Mouse (Mus musculus) hindbrain, embryonic 11.5 days (tissue): ENCODE data around the gene Lpcat1. TPM values are rescaled to one million over a fixed set of nuclear protein-coding genes. Genes with fewer than 3 reads are reported as not detected.

Source experiments
- ATAC-seq: fragments of 200-750 bp; cut with Nextera tagmentation; 2 replicates; pipeline ENCODE4 v1.8.0; 2017; ENCODE audit warnings: mild to moderate bottlenecking, moderate TSS enrichment, moderate library complexity; ENCODE audit not compliant: low FRiP score
- DNase-seq: peaks from one replicate; pipeline ENCODE4 v3.0.0-alpha.2; 2015; ENCODE audit warnings: low spot score
- H3K27ac ChIP-seq: fragments of 300-500 bp; sonication (generic); 2 replicates; pipeline ENCODE4 v1.5.1; 2014; ENCODE audit warnings: mild to moderate bottlenecking, low read depth, low read length
- H3K27me3 ChIP-seq: fragments of 300-500 bp; sonication (generic); 2 replicates; pipeline ENCODE4 v1.6.1; 2014; ENCODE audit warnings: mild to moderate bottlenecking, low read length, moderate library complexity, mixed read lengths; ENCODE audit not compliant: control insufficient read depth, insufficient read depth
- H3K36me3 ChIP-seq: fragments of 300-500 bp; sonication (generic); 2 replicates; pipeline ENCODE4 v1.6.1; 2014; ENCODE audit warnings: mild to moderate bottlenecking, low read length, moderate library complexity, mixed read lengths; ENCODE audit not compliant: control insufficient read depth, insufficient read depth
- H3K4me1 ChIP-seq: fragments of 300-500 bp; sonication (generic); replicated peaks from 2 replicates; pipeline ENCODE4 v1.6.1; 2014; ENCODE audit warnings: low read length, mixed read lengths; ENCODE audit not compliant: control insufficient read depth, insufficient read depth
- H3K4me2 ChIP-seq: fragments of 300-500 bp; sonication (generic); replicated peaks from 2 replicates; pipeline ENCODE4 v1.6.1; 2014; ENCODE audit warnings: mild to moderate bottlenecking, low read depth, low read length
- H3K4me3 ChIP-seq: fragments of 300-500 bp; sonication (generic); 2 replicates; pipeline ENCODE4 v1.5.1; 2014; ENCODE audit warnings: low read depth, low read length
- H3K9ac ChIP-seq: fragments of 300-500 bp; sonication (generic); 2 replicates; pipeline ENCODE4 v1.6.1; 2014; ENCODE audit warnings: low read depth, low read length
- H3K9me3 ChIP-seq: fragments of 300-500 bp; sonication (generic); 2 replicates; pipeline ENCODE4 v1.6.1; 2016; ENCODE audit warnings: low read length; ENCODE audit not compliant: control insufficient read depth
- WGBS: fragments of 180-500 bp; shearing (Covaris S2); extraction: QIAGEN DNeasy Blood & Tissue Kit; methylation state at CpG from one replicate; pipeline ENCODE4 v1.1.7; 2014; 5-methylcytosine and 5-hydroxymethylcytosine counted together
- polyA plus RNA-seq: library from polyadenylated mRNA; unstranded; fragments of >200 nt; fragmentation: Nextera tagmentation; extraction: Ambion mirVana; gene quantifications from 2 replicates; pipeline ENCODE4 v1.2.1, GENCODE M21; 2014

Lpcat1 gene
- polyA plus RNA-seq, 1 experiment from 2014 or later = 51.2 TPM

DNA sequence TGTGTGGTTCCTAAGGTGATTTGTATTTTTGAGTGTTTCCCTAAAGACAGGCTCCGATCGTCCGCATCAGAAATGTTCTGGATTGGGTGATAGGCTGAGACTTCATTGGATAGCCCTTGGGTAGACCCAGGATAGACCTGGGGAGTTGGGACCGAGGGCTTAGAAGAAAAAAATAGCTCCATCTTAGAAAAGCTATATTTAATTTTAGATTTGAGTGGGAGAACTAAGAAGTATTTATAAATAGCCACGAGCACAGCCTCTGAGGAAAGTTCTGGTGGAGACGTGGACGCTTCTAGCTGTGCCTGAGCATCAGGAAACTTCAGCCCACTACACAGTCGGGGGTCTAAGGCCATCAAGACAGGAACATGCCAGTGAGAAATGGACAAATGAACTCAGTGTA lies 9.8 kb downstream of the Lpcat1 start:
- Histone ChIP-seq H3K4me2 (no peak overlapping the region), H3K36me3 (no peaks in the 10 kb centered on the region), H3K4me3 (no peak overlapping the region), H3K4me1 (no peaks in the 10 kb centered on the region), H3K9ac (no peak overlapping the region), H3K27ac (no peak overlapping the region), H3K27me3 (no peaks in the 10 kb centered on the region), H3K9me3 (no peaks in the 10 kb centered on the region)
- WGBS = 88% methylated on average over 8 of the region's 8 CpGs
- ATAC-seq (no peak), DNase-seq (no peak)

DNA sequence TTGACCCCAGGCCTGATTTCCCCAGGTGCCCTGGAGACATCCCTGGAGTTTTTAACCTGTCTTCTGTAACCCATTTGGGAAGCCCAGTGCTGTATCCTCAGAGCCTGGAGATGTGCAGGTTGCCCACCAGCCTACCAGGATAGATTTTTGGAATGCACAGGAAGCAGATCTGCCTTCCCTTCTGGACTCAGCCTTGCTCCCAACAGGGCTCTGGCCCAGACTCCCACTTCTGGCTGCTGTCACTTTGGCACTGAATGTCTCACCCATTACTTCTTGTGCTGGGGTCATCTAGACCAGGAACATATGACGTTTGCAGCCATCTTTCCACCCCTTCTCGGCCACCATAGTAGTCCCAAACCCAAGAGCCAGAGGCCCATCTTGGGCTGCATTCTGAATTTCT lies 10.8 kb downstream of the Lpcat1 start:
- WGBS = 88% methylated on average over 2 of the region's 2 CpGs
- DNase-seq = no peak

DNA sequence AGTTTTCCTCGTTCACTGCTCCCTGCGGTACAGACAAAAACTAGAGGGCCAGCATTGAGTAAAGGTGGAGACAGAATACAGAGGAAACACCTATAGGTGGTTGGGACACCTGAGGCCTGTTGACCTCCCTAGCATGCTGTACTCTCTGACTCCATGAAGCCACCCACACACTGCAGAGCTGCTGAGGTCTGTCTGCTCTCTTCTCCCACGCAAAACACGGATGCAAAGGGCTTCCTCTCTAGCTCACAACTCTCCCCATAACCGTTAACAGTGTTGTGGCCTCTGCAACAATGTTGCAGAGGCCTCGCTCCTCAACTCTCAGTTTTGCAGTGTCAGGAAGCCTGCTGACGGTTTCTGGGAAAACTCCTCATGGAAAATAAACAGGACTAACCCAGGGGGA lies 15.5 kb downstream of the Lpcat1 start:
- no peak for DNase-seq
- no peak overlapping the region for H3K27ac ChIP-seq
- H3K4me3 ChIP-seq = no peak overlapping the region
- H3K36me3 ChIP-seq = 0 out of 2 replicates have a peak, but pooled peaks cover 2% of the 10 kb centered on the region
- WGBS = 88% methylated on average over 7 of the region's 7 CpGs
- no peak for ATAC-seq
- no peaks in the 10 kb centered on the region for H3K4me1 ChIP-seq
- no peak overlapping the region for H3K9ac ChIP-seq
- H3K9me3 ChIP-seq = no peaks in the 10 kb centered on the region
- H3K4me2 ChIP-seq = no peak overlapping the region
- no peaks in the 10 kb centered on the region for H3K27me3 ChIP-seq

More for the DNA sequence above, 10.8 kb downstream of the Lpcat1 start:
- ATAC-seq = no peak
- Histone ChIP-seq H3K4me2 (no peak overlapping the region), H3K9me3 (no peaks in the 10 kb centered on the region), H3K27ac (no peak overlapping the region), H3K4me1 (no peaks in the 10 kb centered on the region), H3K36me3 (no peaks in the 10 kb centered on the region), H3K4me3 (no peak overlapping the region), H3K27me3 (no peaks in the 10 kb centered on the region), H3K9ac (no peak overlapping the region)

DNA sequence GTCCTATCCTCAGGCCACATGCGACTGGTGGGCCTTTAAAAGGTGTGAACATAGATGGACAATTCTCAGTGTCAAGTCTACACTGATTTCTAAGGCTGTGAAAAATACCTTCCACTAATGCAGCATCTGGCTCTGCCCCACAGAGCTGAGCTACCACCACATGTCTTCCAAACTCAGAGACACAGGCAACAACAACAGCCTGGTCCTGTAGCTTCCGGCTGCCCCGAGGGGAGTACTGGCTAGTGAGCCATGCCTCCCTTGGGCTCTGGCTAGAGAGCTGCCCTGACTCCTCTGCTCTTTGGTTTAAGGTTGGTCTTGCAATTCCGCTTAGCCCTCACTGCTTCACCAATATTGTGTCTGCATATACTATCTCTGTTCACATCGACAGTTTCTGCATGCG lies 16.3 kb downstream of the Lpcat1 start:
- ATAC-seq (no peak), DNase-seq (no peak)
- Histone ChIP-seq H3K36me3 (0 out of 2 replicates have a peak, but pooled peaks cover 2% of the 10 kb centered on the region), H3K4me3 (no peak overlapping the region), H3K4me1 (no peaks in the 10 kb centered on the region), H3K9me3 (no peaks in the 10 kb centered on the region), H3K4me2 (no peak overlapping the region), H3K27me3 (no peaks in the 10 kb centered on the region), H3K27ac (no peak overlapping the region), H3K9ac (no peak overlapping the region)
- WGBS = 96% methylated on average over 6 of the region's 6 CpGs

DNA sequence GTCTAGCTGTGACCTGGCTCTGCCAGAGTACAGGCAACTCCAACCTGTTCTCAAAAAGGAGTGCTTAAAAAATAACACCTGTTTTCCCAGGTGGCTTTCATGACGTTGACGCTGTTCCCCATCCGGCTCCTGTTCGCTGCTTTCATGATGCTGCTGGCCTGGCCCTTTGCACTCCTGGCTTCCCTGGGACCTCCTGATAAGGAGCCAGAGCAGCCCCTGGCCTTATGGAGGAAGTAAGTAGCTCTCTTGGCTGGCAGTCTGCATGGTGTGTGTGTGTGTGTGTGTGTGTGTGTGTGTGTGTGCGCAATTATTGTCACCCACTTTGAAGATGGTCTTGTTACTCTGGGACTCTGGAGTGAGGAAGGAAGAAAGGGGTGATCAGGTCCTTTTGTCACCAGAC lies 17.2 kb downstream of the Lpcat1 start:
- WGBS = 89% methylated on average over 5 of the region's 5 CpGs
- Histone ChIP-seq H3K4me1 (no peaks in the 10 kb centered on the region), H3K9me3 (no peaks in the 10 kb centered on the region), H3K4me3 (no peak overlapping the region), H3K36me3 (0 out of 2 replicates have a peak, but pooled peaks cover 2% of the 10 kb centered on the region), H3K9ac (no peak overlapping the region), H3K4me2 (no peak overlapping the region), H3K27me3 (no peaks in the 10 kb centered on the region), H3K27ac (no peak overlapping the region)
- ATAC-seq = no peak
- DNase-seq = no peak

DNA sequence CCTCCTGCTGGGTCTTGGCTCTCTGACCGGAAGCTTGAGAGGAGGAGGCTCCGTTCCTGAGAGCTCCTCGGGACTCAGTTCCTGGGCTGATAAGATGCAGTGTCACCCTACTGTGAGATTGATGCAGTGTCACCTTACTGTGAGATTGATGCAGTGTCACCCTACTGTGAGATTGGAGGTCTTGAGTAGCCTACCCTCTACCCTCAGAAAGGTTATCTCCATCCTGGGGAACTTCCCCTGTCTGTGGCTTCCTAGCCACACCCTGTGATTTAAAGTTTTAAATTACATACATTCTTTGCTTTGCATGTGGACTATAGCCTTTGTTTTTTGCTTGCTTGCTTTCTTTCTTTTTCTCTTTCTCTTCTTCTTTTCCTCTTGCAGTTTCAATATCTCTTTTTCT lies 21.1 kb downstream of the Lpcat1 start:
- no peak overlapping the region for H3K9ac ChIP-seq
- no peaks in the 10 kb centered on the region for H3K27me3 ChIP-seq
- no peaks in the 10 kb centered on the region for H3K4me1 ChIP-seq
- ATAC-seq (no peak), DNase-seq (no peak)
- H3K36me3 ChIP-seq = 0 out of 2 replicates have a peak, but pooled peaks cover 2% of the 10 kb centered on the region
- WGBS = 38% methylated on average over 3 of the region's 3 CpGs
- H3K27ac ChIP-seq = no peak overlapping the region
- H3K4me3 ChIP-seq = no peak overlapping the region
- H3K4me2 ChIP-seq = no peak overlapping the region
- H3K9me3 ChIP-seq = no peaks in the 10 kb centered on the region

DNA sequence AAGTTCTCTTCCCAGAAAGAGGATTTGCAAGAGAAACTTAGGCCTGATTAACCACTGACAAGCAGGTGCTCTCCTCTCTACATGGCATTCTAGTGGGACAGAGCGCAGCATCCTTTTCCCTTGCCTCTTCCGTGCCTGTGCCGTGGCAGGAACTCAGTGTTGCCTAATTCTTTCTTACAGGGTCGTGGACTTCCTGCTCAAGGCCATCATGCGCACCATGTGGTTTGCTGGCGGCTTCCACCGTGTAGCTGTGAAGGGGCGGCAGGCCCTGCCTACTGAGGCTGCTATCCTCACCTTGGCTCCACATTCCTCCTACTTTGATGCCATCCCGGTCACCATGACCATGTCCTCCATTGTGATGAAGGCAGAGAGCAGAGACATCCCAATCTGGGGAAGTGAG lies 21.7 kb downstream of the Lpcat1 start:
- no peak overlapping the region for H3K9ac ChIP-seq
- H3K4me3 ChIP-seq = no peak overlapping the region
- H3K4me1 ChIP-seq = no peaks in the 10 kb centered on the region
- H3K36me3 ChIP-seq = 0 out of 2 replicates have a peak, but pooled peaks cover 2% of the 10 kb centered on the region
- H3K9me3 ChIP-seq = no peaks in the 10 kb centered on the region
- no peaks in the 10 kb centered on the region for H3K27me3 ChIP-seq
- DNase-seq (no peak), ATAC-seq (no peak)
- no peak overlapping the region for H3K4me2 ChIP-seq
- no peak overlapping the region for H3K27ac ChIP-seq
- WGBS = 92% methylated on average over 9 of the region's 9 CpGs

DNA sequence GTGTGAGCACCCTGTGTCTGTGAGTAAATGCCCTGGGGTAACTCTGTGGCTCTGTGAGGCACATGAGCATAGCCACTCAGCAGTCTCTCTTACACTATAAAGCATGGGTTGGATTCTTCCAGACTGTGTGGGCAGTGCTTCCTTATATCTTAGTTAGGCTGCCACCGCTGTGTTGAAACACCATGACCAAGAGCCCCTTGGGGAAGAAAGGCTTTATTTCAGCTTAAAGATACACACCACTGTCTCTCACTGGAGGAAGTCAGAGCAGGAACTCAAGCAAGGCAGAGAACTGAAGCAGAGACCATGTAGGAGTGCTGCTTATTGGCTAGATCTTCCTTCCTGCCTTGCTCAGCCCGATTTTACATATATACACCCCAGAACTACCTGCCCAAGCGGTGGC lies 23.0 kb downstream of the Lpcat1 start:
- H3K9ac ChIP-seq = no peak overlapping the region
- H3K4me2 ChIP-seq = no peak overlapping the region
- H3K4me3 ChIP-seq = no peak overlapping the region
- DNase-seq = no peak
- no peaks in the 10 kb centered on the region for H3K4me1 ChIP-seq
- H3K27me3 ChIP-seq = no peaks in the 10 kb centered on the region
- WGBS = 98% methylated on average over 3 of the region's 3 CpGs
- H3K27ac ChIP-seq = no peak overlapping the region
- no peaks in the 10 kb centered on the region for H3K9me3 ChIP-seq
- 0 out of 2 replicates have a peak, but pooled peaks cover 2% of the 10 kb centered on the region for H3K36me3 ChIP-seq
- no peak for ATAC-seq

DNA sequence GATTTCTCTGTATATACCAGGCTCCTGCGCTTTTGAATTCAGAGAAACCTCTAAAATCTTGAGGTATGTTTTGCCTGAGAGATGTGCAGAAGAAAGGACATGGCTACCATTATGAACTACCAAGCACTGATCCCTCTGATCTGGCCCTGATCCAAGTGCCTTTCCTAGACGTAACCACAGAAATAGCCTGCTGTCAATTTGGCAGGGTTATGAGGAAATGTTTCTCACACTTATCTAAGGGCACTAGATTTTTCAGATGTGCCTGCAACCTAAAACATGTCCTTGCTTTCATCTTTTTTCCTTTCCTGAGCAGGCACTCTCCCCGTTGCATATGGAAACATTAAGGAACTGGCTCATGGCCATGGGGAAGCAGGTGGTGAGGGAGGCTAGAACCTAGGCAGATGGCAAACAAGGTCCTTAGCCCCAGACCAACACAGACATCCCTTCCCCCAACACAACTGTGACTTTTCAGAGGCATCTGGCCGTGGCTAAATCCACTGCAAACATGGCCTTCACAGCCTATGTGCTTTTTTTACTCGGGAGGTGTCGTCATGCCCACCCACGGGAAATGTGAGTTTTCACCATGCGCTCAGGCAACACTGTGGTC lies 23.7 kb downstream of the Lpcat1 start:
- Histone ChIP-seq H3K27me3 (no peaks in the 10 kb centered on the region), H3K36me3 (no peaks in the 10 kb centered on the region), H3K9ac (no peak overlapping the region), H3K27ac (no peak overlapping the region), H3K4me2 (no peak overlapping the region), H3K4me1 (no peaks in the 10 kb centered on the region), H3K9me3 (no peaks in the 10 kb centered on the region), H3K4me3 (no peak overlapping the region)
- ATAC-seq (no peak), DNase-seq (no peak)
- WGBS = 94% methylated on average over 8 of the region's 8 CpGs
